Mouse (Mus musculus) E14TG2a.4 (cell line): ENCODE measurements around the gene Tenm4.

Experiments
- CTCF ChIP-seq: conservative IDR thresholded peaks from 2 replicates; pipeline ENCODE4 v1.5.1; 2014; ENCODE audit warnings: low read length
- NANOG ChIP-seq: IDR thresholded peaks from 2 replicates; pipeline ENCODE4 v1.6.1; 2014; ENCODE audit warnings: borderline replicate concordance, low read length, mixed read lengths
- POU5F1 ChIP-seq: IDR thresholded peaks from 2 replicates; pipeline ENCODE4 v1.6.1; 2014; ENCODE audit warnings: low read length, borderline replicate concordance

GRCm38 (mm10) chr7:96295959-96296358, 124.9 kb downstream of the Tenm4 start:
- no peak for TF ChIP-seq CTCF
- TF ChIP-seq NANOG, result no peak
- no peak for TF ChIP-seq POU5F1
